Mouse (Mus musculus) stomach, postnatal 0 days (tissue): ENCODE data around the gene Rogdi.

Experiments used
- CTCF ChIP-seq: IDR thresholded peaks from 2 replicates; pipeline ENCODE4 v1.5.1; 2016; ENCODE audit warnings: antibody characterized with exemption, low read depth, mild to moderate bottlenecking, moderate library complexity
- EP300 ChIP-seq: optimal IDR thresholded peaks from 2 replicates; pipeline ENCODE3; 2016; ENCODE audit warnings: antibody characterized with exemption

DNA sequence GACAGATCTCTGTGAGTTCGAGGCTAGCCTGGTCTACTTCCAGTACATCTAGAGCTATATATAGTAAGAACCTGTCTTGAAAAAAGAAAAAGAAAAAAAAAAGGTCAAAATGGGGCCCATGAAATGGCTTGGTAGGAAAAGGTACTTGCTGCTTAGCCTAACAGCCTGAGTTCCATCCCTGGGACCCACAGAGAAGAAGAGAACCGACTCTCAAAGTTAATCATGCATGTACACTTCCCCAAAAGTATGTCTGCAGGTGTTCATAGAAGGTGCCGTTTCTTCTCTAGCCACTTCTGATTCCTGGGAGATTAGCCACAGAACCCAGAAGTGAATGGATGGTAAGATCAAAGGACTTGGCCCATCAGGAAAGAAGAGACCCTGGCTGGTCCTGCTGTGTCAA is 44.9 kb downstream of the Rogdi start:
- TF ChIP-seq CTCF (no peak), EP300 (no peak)
